Mouse (Mus musculus): ENCODE measurements around the gene Olfr1532-ps1.

- no peak for TF ChIP-seq CTCF (IDR thresholded peaks at IDR 0.05; ENCODE audit: extremely low read depth, insufficient read depth, low read length)
- no peak for TF ChIP-seq POLR2A (IDR thresholded peaks at IDR 0.05; ENCODE audit: extremely low read depth, insufficient read depth, low read length)
Measured at GRCm38 (mm10) chr7:106888062-106888461, 19.7 kb upstream of the Olfr1532-ps1 start, which contains the start of gene Olfr706.
